Mouse (Mus musculus) embryonic facial prominence, embryonic 12.5 days (tissue): ENCODE data around the gene Castor1. TPM values are rescaled to one million over a fixed set of nuclear protein-coding genes. Genes with fewer than 3 reads are reported as not detected.
A peak's percentile ranks its signal among the peaks of the same experiment; 100 is the strongest.

Experiments
- ATAC-seq: fragments of 200-750 bp; cut with Nextera tagmentation; 2 replicates; pipeline ENCODE4 v1.8.0; 2017; ENCODE audit not compliant: insufficient number of reproducible peaks, insufficient read depth, low FRiP score, low TSS enrichment
- H3K27ac ChIP-seq: fragments of 300-500 bp; sonication (generic); 2 replicates; pipeline ENCODE4 v1.5.1; 2016; ENCODE audit warnings: mild to moderate bottlenecking
- H3K27me3 ChIP-seq: fragments of 300-500 bp; sonication (generic); 2 replicates; pipeline ENCODE4 v1.6.1; 2016; ENCODE audit warnings: mild to moderate bottlenecking, moderate library complexity
- H3K36me3 ChIP-seq: fragments of 300-500 bp; sonication (generic); 2 replicates; pipeline ENCODE4 v1.6.1; 2016; ENCODE audit warnings: mild to moderate bottlenecking
- H3K4me1 ChIP-seq: fragments of 300-500 bp; sonication (generic); 2 replicates; pipeline ENCODE4 v1.6.1; 2016
- H3K4me2 ChIP-seq: fragments of 300-500 bp; sonication (generic); replicated peaks from 2 replicates; pipeline ENCODE4 v1.6.1; 2016; ENCODE audit warnings: mild to moderate bottlenecking, moderate library complexity
- H3K4me3 ChIP-seq: fragments of 300-500 bp; sonication (generic); 2 replicates; pipeline ENCODE4 v1.5.1; 2016; ENCODE audit warnings: mild to moderate bottlenecking
- H3K9ac ChIP-seq: fragments of 300-500 bp; sonication (generic); 2 replicates; pipeline ENCODE4 v1.6.1; 2016; ENCODE audit warnings: mild to moderate bottlenecking, moderate library complexity
- H3K9me3 ChIP-seq: fragments of 300-500 bp; sonication (generic); 2 replicates; pipeline ENCODE4 v1.6.1; 2016; ENCODE audit warnings: mild to moderate bottlenecking, moderate library complexity
- WGBS: fragments of 180-500 bp; shearing (Covaris S2); methylation state at CpG from one replicate; pipeline ENCODE4 v1.1.7; 2016; 5-methylcytosine and 5-hydroxymethylcytosine counted together
- polyA plus RNA-seq: library from polyadenylated mRNA; unstranded; fragments of >200 nt; fragmentation: Nextera tagmentation; extraction: Ambion mirVana; gene quantifications from 2 replicates; pipeline ENCODE4 v1.2.1, GENCODE M21; 2016

The Castor1 gene
- polyA plus RNA-seq, 1 experiment from 2014 or later, result 3.6 TPM

DNA sequence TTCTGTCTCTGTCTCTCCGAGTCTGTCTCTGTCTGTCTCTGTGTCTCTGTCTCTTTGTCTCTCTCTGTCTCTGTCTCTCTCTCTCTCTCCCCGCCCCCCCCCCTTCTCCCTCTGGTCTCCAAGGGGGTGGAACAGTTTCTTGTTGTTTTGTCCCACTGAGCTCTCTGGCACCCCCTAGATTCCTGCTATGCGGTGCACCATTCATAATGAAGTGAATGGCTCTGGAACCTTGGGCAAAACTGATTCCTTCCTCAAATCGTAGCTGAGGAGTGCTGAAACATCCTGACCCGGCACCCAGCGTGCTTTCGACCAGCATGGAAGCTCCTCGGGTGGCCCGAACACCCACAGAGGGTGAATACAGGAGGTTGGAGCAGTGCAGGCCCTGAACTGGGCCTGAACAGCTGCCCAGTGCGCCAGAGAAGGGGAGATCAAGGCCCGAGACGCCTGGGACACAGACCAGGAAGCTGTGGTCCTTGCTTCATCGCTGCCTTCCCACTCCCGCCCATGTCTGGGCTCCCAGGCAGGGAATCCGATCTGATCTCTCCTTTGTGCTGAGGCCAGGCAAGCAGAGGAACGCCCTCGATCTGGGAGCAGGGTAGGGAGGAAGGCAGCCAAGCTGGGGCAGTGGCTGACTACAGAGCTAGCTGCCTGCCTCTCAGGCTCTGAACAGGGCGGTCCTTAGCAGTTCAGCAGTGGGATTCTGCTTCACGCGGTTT, 52.9 kb downstream of the Castor1 start:
- peaks cover 21% of the 10 kb centered on the region for H3K4me1 ChIP-seq
- H3K27ac ChIP-seq, result peak overlapping the region; percentile 58
- 21% methylated on average over 20 of the region's 20 CpGs for WGBS
- no peak overlapping the region for H3K4me2 ChIP-seq
- no peaks in the 10 kb centered on the region for H3K9me3 ChIP-seq
- H3K9ac ChIP-seq, result no peak overlapping the region
- peak; percentile 32; the same call in 1 of the 2 replicates for ATAC-seq
- no peaks in the 10 kb centered on the region for H3K36me3 ChIP-seq
- H3K4me3 ChIP-seq, result no peak overlapping the region
- peaks cover 37% of the 10 kb centered on the region for H3K27me3 ChIP-seq

DNA sequence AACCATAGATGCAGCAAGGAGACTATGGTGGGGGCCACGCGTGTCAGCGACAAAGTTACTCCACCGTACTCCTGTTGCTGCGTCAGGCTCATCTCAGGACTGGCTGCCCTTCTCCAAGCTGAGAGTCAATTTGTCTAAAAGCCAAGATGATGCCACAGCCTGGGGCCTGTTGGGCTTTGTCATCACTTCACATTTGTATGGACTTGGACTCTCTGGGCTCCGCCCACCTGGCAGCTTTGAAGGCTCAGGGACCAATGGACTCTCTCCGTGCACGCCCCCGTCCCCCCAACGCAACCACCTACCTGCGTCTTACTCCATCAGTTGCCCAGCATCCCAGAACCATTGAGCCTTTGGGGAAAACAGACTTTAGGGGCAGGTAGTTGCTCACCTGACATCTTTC, 53.5 kb downstream of the Castor1 start:
- H3K4me1 ChIP-seq, result peaks cover 14% of the 10 kb centered on the region
- H3K9ac ChIP-seq, result no peak overlapping the region
- no peak overlapping the region for H3K4me3 ChIP-seq
- peaks cover 31% of the 10 kb centered on the region for H3K27me3 ChIP-seq
- no peaks in the 10 kb centered on the region for H3K9me3 ChIP-seq
- H3K4me2 ChIP-seq, result no peak overlapping the region
- 54% methylated on average over 11 of the region's 11 CpGs for WGBS
- no peak overlapping the region for H3K27ac ChIP-seq
- H3K36me3 ChIP-seq, result no peaks in the 10 kb centered on the region
- ATAC-seq, result no peak

Other genes starting within 250 kb of the Castor1 start
- 0.18 and 0.25 TPM in 2 replicates for gene 4930556J24Rik, start 241.4 kb upstream of the Castor1 start, polyA plus RNA-seq
- gene Gal3st1, start 234.6 kb upstream of the Castor1 start, polyA plus RNA-seq, result 2.2 and 2.4 TPM in 2 replicates
- 0.23 TPM in 1 of 2 replicates, not detected in the other for gene Sec14l4, start 186.8 kb upstream of the Castor1 start, polyA plus RNA-seq
- not detected in 2 replicates for gene Sec14l3, start 153.4 kb upstream of the Castor1 start, polyA plus RNA-seq
- 7.6 and 7.7 TPM in 2 replicates for gene Mtfp1, start 122.8 kb upstream of the Castor1 start, polyA plus RNA-seq
- gene Sec14l2, start 94.8 kb upstream of the Castor1 start, polyA plus RNA-seq, result 2.0 and 2.4 TPM in 2 replicates
- gene Rnf215, start 83.0 kb upstream of the Castor1 start, polyA plus RNA-seq, result 43.0 and 44.7 TPM in 2 replicates
- 9.3 and 10.7 TPM in 2 replicates for gene Ccdc157, start 57.9 kb upstream of the Castor1 start, polyA plus RNA-seq
- gene Sf3a1, start 57.9 kb upstream of the Castor1 start, polyA plus RNA-seq, result 70.0 and 73.9 TPM in 2 replicates
- 34.7 and 39.2 TPM in 2 replicates for gene Tbc1d10a, start 31.4 kb upstream of the Castor1 start, polyA plus RNA-seq
- not detected in 2 replicates for gene Osm, start 18.2 kb downstream of the Castor1 start, polyA plus RNA-seq
- 0.06 and 0.09 TPM in 2 replicates for gene Lif, start 39.3 kb downstream of the Castor1 start, polyA plus RNA-seq
- gene Hormad2, start 222.9 kb downstream of the Castor1 start, polyA plus RNA-seq, result 0.10 and 0.66 TPM in 2 replicates